Mouse (Mus musculus): Measurements from ENCODE around the gene Calm3.

Calm3 gene

GRCm38 (mm10) chr7:16891641-16892351 is 32.1 kb downstream of the Calm3 start, which contains the start of gene Gng8:
TSS of gene Gng8 (plus strand) at chr7:16891786.
- peak; percentile 58 for DNase-seq (ENCODE audit: low read depth, low spot score)

GRCm38 (mm10) chr7:16890944-16891343 is 33.0 kb downstream of the Calm3 start:
- no peak for DNase-seq (ENCODE audit: low read depth, low spot score)

DNA sequence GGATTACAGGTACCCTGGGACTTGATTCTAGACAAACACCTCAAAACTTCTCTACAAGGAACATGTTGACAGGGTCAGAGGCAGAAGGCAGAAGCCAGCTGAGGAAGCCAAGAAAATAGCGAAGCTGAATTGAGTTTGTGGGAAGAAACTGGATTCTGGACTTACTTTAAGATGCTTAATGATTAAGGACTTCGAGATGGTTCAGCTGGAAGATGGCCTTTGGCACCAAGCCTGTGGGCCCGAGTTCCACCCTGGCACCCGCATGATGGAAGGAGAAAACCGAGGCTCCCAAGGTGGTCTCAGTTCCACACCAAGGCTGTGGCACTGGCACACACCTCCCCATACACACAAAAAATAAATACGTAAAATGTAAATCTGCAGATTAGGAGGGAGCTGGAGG is 33.4 kb downstream of the Calm3 start:
- no peak for DNase-seq (ENCODE audit: low read depth, low spot score)

GRCm38 (mm10) chr7:16885905-16886304 is 38.0 kb downstream of the Calm3 start:
- DNase-seq (ENCODE audit: low read depth, low spot score), result no peak

GRCm38 (mm10) chr7:16885271-16885776 is 38.6 kb downstream of the Calm3 start:
- DNase-seq (ENCODE audit: low read depth, low spot score), result no peak

- no peak for DNase-seq (ENCODE audit: low read depth, low spot score)
Observed at GRCm38 (mm10) chr7:16884334-16884733, 39.6 kb downstream of the Calm3 start.

DNA sequence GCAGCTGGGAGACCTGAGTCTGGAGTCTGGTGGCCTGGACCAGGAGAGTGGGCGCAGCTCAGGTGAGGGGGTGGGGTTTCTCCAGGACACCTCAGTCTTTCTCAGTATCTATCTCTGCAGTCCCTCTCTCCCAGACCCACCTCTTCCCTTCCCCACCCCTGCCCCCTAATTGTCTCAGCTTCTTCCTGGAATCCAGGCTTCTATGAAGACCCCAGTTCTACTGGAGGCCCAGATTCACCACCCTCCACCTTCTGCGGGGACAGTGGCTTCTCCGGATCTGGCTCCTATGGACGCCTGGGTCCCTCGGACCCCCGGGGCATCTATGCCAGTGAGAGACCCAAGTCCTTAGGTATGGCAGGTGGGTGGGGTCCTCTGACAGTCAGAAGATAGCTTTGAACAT is 40.8 kb downstream of the Calm3 start:
- DNase-seq (ENCODE audit: low read depth, low spot score), result no peak

DNA sequence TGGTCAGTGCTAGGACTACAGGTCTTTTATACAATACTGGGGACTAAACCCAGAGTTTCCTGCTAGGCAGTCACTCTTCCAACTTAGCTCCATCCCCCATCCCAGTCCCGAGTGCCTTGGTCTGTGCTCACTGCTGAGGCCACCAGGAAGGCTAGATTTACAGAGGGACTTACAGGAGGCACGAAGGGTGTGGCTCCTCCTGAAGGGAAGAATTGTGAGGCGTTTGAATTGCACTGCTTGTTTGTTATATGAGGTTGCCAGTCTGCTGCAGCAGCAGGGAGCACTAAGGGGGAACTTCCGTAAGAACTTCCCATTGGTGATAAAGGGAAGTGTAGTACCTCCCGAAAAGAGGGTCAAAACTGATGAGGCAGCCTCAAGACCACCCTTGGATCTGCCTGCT is 43.3 kb downstream of the Calm3 start:
- no peak for DNase-seq (ENCODE audit: low read depth, low spot score)

GRCm38 (mm10) chr7:16879796-16880547 is 43.9 kb downstream of the Calm3 start:
- DNase-seq (ENCODE audit: low read depth, low spot score), result no peak

GRCm38 (mm10) chr7:16877717-16878116 is 46.2 kb downstream of the Calm3 start:
- no peak for DNase-seq (ENCODE audit: low read depth, low spot score)

GRCm38 (mm10) chr7:16876608-16877007 is 47.3 kb downstream of the Calm3 start:
- DNase-seq (ENCODE audit: low read depth, low spot score), result no peak

- DNase-seq (ENCODE audit: low read depth, low spot score), result no peak
Observed at GRCm38 (mm10) chr7:16876006-16876405, 47.9 kb downstream of the Calm3 start.

DNA sequence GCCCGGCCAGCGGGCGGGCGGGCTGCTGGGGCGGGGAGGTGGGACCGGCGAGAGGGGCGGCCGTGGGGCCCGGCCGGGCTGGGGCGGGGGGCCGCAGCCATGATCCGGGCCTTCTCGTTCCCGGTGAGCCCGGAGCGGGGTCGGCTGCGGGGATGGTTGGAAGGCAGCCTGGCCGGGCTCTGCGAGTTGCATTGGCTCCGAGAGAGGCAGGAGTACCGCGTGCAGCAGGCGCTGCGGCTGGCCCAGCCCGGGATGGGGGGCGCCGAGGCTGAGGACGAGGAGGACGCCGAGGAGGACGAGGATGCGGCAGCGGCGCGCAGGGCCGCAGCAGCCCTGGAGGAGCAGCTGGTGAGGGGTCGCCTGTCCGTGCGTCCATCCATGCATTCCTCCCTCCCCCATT is 48.6 kb downstream of the Calm3 start:
- DNase-seq (ENCODE audit: low read depth, low spot score), result no peak

- no peak for DNase-seq (ENCODE audit: low read depth, low spot score)
Observed at GRCm38 (mm10) chr7:16875310-16875325, 48.8 kb downstream of the Calm3 start, which contains the start of gene Dact3. TSS of gene Dact3 (plus strand) at chr7:16875317.

DNA sequence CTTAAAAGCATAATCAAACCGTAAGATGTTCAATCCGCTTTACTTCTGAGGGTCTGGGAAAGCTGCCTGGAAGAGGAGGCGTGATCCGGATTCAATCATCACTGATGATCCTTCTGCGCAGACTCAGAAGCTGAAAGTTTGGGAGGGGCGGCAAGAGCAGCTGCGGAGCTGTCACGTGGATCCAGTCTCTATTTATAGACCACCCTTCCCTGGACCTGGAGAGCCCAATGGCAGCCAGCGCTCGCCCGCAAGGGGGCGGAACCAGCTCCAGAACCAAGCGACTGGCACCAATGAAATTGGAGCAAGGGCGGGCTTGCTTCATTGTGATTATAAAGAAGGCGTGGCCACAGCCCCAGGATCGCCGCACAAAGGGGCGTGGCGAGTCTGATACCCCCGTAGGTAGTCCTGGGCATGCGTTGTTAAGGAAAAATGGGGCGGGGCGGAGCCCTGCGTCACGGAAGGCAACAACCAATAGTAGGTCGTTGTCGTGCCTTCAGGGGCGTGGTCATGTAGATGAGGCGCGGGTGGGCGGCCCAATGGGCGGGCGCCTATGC is 49.1 kb downstream of the Calm3 start:
- DNase-seq (ENCODE audit: low read depth, low spot score), result peak; percentile 98

DNA sequence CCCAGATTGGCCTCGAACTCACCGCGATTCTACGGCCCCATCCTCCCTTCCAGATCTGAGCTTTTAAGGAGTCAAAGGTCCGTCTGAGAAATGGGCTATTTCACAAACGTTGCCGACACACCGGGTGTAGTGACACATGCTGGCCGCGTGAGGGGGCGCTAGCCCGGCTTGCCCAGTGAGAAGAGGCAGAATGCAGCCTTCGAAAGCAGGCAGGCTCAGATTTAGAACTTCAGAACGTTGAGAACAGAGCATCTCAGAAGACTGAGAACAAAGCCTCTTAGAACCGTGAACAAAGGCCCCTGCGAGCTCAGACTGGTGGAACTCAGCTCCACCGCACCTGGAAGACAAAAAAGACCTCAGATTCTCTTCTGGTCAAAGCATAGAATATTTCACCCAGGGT is 49.7 kb downstream of the Calm3 start:
- peak; percentile 48 for DNase-seq (ENCODE audit: low read depth, low spot score)

- DNase-seq (ENCODE audit: low read depth, low spot score), result no peak
Observed at GRCm38 (mm10) chr7:16873392-16873791, 50.5 kb downstream of the Calm3 start.

- no peak for DNase-seq (ENCODE audit: low read depth, low spot score)
Observed at GRCm38 (mm10) chr7:16872478-16872877, 51.4 kb downstream of the Calm3 start.

DNA sequence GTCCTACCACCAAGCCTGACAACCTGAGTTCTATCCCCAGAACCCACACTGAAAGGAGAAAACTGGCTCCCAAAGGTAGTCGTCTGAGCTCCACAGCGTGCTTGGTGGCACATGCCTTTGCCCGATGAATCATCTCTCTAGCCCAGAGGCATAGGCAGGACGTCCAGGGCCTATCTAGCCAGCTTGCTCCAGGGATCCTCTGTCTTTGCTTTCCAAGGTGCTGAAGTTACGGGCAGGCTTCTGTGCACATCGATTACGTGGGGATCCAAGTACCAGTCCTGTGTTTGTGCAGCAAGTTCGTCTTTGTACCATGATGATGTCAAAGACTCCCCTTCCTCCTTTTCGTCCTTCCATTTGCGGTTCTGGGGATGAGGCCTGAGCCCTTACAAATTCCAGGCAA is 52.3 kb downstream of the Calm3 start:
- no peak for DNase-seq (ENCODE audit: low read depth, low spot score)

GRCm38 (mm10) chr7:16869497-16869896 is 54.4 kb downstream of the Calm3 start:
- DNase-seq (ENCODE audit: low read depth, low spot score), result no peak

DNA sequence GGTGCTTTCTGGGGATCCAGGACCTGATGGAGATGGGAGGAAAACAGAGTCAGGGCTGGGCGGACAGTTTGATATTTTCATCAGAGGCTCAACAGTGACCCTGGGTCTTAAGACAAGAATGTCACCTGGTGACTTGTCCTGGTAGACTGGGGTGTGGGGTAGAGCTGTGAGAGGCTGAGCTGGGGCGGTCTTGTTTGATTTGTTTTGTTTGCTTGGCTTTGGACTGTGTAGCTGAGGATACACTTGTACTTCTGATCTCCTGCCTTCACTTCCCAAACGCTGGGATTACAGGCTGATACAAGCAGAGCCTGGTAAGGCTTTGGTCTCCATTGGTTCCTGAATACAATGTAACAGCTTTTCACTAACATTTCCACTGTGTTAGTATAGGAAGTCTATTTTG is 56.4 kb downstream of the Calm3 start:
- no peak for DNase-seq (ENCODE audit: low read depth, low spot score)

Measured in c-Kit-negative CD71-positive TER-119-positive erythroid progenitor cells, embryonic 14.5 days (primary cell).